ENCODE assay signal across 10 mouse cellular contexts in the genomic region with DNA sequence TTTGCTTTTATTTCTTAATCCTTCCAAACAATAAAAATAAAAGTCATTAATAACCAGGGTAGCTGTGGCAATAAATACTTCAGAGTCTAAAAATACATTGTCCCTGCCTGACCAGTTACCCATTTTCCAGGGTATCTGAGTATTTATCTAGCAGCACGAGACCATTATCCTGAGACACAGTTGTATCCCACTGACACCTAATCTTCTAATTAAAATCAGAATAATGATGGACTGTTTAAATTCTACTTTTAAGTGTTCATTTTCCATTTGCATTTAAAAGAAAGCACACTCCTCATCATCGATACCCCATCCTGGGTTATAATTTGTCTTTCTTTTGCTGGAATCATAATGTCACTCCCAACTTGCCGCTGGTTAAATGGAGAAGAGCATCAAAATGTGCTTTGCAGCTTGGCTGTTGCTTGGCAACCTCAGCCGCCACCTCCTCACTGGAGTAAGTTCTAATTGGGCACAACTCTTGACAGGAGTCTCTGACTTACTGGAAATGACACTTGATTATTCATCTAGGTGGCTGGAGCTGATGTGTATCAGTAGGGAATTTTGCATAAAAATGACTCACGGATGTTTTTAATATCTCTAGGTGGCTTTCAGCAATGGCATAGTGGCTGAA.
DNase-seq lines count a peak whose midpoint lies in the region; TF ChIP-seq lines count a peak whose summit lies in the region.
"Had no signal": no experiment of that assay in that cellular context is flagged by ENCODE, and none has a peak within 500 bp of the region (broad histone marks: within the 10 kb centered on the region; RNA-seq: fewer than 3 reads in every experiment).

No protein-coding gene starts in this region.

- intact Hi-C loops in left cerebral cortex, postnatal 25 days (cut with DNase I): no loop called here
- intact Hi-C loops in gastrocnemius, postnatal 14 days (cut with DNase I; ENCODE audit: low total_unique reads): no loop called here
- intact Hi-C loops in heart, postnatal 10 days (cut with DNase I): no loop called here

- H3K4me3 ChIP-seq in kidney, adult 2 months (ENCODE audit: insufficient read depth, low read depth, low read length): no peak overlapping the region

- no peaks in the 10 kb centered on the region for H3K27me3 ChIP-seq in kidney, adult 2 months (replicated peaks; ENCODE audit: control insufficient read depth, insufficient read depth, low read length)
- H3K27me3 ChIP-seq: Patski had no signal

- H3K36me3 ChIP-seq in kidney, adult 2 months (ENCODE audit: control insufficient read depth, insufficient read depth, low read length): no peaks in the 10 kb centered on the region

- TF ChIP-seq POLR2A in kidney, adult 2 months (IDR thresholded peaks at IDR 0.05; ENCODE audit: low read depth, low read length): no peak

- 80% methylated on average over 5 of the region's 5 CpGs for WGBS in kidney, adult 2 months

- TF ChIP-seq CTCF in kidney, adult 2 months (conservative IDR thresholded peaks at IDR 0.05; ENCODE audit: insufficient read depth, insufficient read length, low read depth, low read length): no peak

- H3K27ac ChIP-seq in kidney, adult 2 months (ENCODE audit: insufficient read depth, low read depth, low read length): 0 out of 2 replicates have a peak overlapping the region, but pooled peaks have one; percentile 29

- no peaks in the 10 kb centered on the region for H3K4me1 ChIP-seq in kidney, adult 2 months (ENCODE audit: control insufficient read depth, insufficient read depth, low read length)

- no peak for DNase-seq in kidney, adult 2 months
- no peak for DNase-seq in kidney, postnatal 36 days
- peak; percentile 26 to 37 for DNase-seq in frontal cortex, postnatal 14 days (ENCODE audit: low spot score in 2 of 2)
- DNase-seq in left cerebral cortex, postnatal 25 days (ENCODE audit: low spot score in 2 of 2): peak; percentile 58 to 72
- peak; percentile 77 to 84 for DNase-seq in right cerebral cortex, postnatal 10 days (ENCODE audit: low spot score in 2 of 2)
- DNase-seq in gastrocnemius, postnatal 14 days: no peak
- DNase-seq in heart, postnatal 10 days: no peak
- DNase-seq in ovary, postnatal 10 days (ENCODE audit: low spot score): no peak
- DNase-seq: thymus, adult 18-20 months had no signal

Comparison
In these comparisons a context has a peak if more than half of its experiments do, and no peak if none do; other contexts are left out.
1. DNase-seq: peak in frontal cortex, postnatal 14 days (2 of 2), left cerebral cortex, postnatal 25 days (2 of 2) and right cerebral cortex, postnatal 10 days (2 of 2); none in kidney, adult 2 months (single experiment), kidney, postnatal 36 days (0 of 2), gastrocnemius, postnatal 14 days (single experiment), heart, postnatal 10 days (0 of 2) and ovary, postnatal 10 days (single experiment).